ENCODE assay signal across 28 mouse cellular contexts in genomic region chr15:41390699-41391098, GRCm38 (mm10).
"Had no signal": no experiment of that assay in that cellular context is flagged by ENCODE, and none has a peak within 500 bp of the region (broad histone marks: within the 10 kb centered on the region; RNA-seq: fewer than 3 reads in every experiment).

No protein-coding gene starts in this region.

- H3K4me2 ChIP-seq: embryonic facial prominence, embryonic 12.5 days; embryonic facial prominence, embryonic 13.5 days; embryonic facial prominence, embryonic 15.5 days; forebrain, embryonic 12.5 days; forebrain, embryonic 13.5 days; forebrain, embryonic 15.5 days had no signal

- H3K4me1 ChIP-seq: embryonic facial prominence, embryonic 10.5 days; embryonic facial prominence, embryonic 12.5 days; embryonic facial prominence, embryonic 13.5 days; embryonic facial prominence, embryonic 15.5 days; forebrain, embryonic 10.5 days; forebrain, embryonic 12.5 days; forebrain, embryonic 13.5 days; forebrain, embryonic 15.5 days had no signal

- H3K36me3 ChIP-seq: embryonic facial prominence, embryonic 10.5 days; embryonic facial prominence, embryonic 12.5 days; embryonic facial prominence, embryonic 13.5 days; embryonic facial prominence, embryonic 15.5 days; forebrain, embryonic 10.5 days; forebrain, embryonic 12.5 days; forebrain, embryonic 15.5 days had no signal

- DNase-seq: cerebellum, adult 8-10 months; cerebellum, adult 9-10 months; cerebellum, adult 9-11 months; cerebellum, postnatal 10 days; cerebellum, postnatal 14 days; cerebellum, postnatal 25 days; cerebellum, postnatal 36 days; embryo, embryonic 11 days; forebrain, postnatal 0 days; gastrocnemius, adult 2 months; gastrocnemius, postnatal 10 days; gastrocnemius, postnatal 14 days; gastrocnemius, postnatal 25 days; gastrocnemius, postnatal 36 days; heart, adult 11 months; heart, adult 18-20 months; heart, adult 2 months had no signal

- ATAC-seq: forebrain, embryonic 13.5 days; forebrain, embryonic 14.5 days; forebrain, embryonic 15.5 days; forebrain, embryonic 16.5 days; forebrain, postnatal 0 days had no signal

- H3K27ac ChIP-seq: embryonic facial prominence, embryonic 10.5 days; embryonic facial prominence, embryonic 12.5 days; embryonic facial prominence, embryonic 13.5 days; embryonic facial prominence, embryonic 15.5 days; forebrain, embryonic 10.5 days; forebrain, embryonic 12.5 days; forebrain, embryonic 13.5 days; forebrain, embryonic 15.5 days; gastrocnemius, adult 2 months; heart, adult 2 months had no signal

- H3K4me3 ChIP-seq: embryonic facial prominence, embryonic 10.5 days; embryonic facial prominence, embryonic 12.5 days; embryonic facial prominence, embryonic 13.5 days; embryonic facial prominence, embryonic 15.5 days; erythroblast, embryonic 14.5 days; forebrain, embryonic 10.5 days; forebrain, embryonic 12.5 days; forebrain, embryonic 13.5 days; forebrain, embryonic 15.5 days; gastrocnemius, adult 2 months; heart, adult 2 months had no signal

- H3K27me3 ChIP-seq: embryonic facial prominence, embryonic 12.5 days; embryonic facial prominence, embryonic 13.5 days; embryonic facial prominence, embryonic 15.5 days; forebrain, embryonic 12.5 days; forebrain, embryonic 13.5 days; forebrain, embryonic 15.5 days had no signal

- H3K9ac ChIP-seq: embryonic facial prominence, embryonic 12.5 days; embryonic facial prominence, embryonic 13.5 days; embryonic facial prominence, embryonic 15.5 days; forebrain, embryonic 12.5 days; forebrain, embryonic 13.5 days; forebrain, embryonic 15.5 days; forebrain, postnatal 0 days had no signal

- H3K9me3 ChIP-seq: embryonic facial prominence, embryonic 10.5 days; embryonic facial prominence, embryonic 12.5 days; embryonic facial prominence, embryonic 13.5 days; embryonic facial prominence, embryonic 15.5 days; forebrain, embryonic 10.5 days; forebrain, embryonic 12.5 days; forebrain, embryonic 13.5 days; forebrain, embryonic 15.5 days had no signal
